Mouse (Mus musculus) small intestine, adult 2 months (tissue): ENCODE results near the gene Pld5. TPM values are rescaled to one million over a fixed set of nuclear protein-coding genes. Genes with fewer than 3 reads are reported as not detected.

Experiments
- H3K27ac ChIP-seq: fragments of 200-500 bp; 2 replicates; pipeline ENCODE4 v1.5.1; 2012; ENCODE audit warnings: low read depth, low read length, control low read depth, inconsistent platforms; ENCODE audit not compliant: insufficient read depth
- H3K27me3 ChIP-seq: fragments of 200-500 bp; 2 replicates; pipeline ENCODE4 v1.6.1; 2012; ENCODE audit warnings: mild to moderate bottlenecking, moderate library complexity, low read length, inconsistent platforms; ENCODE audit not compliant: control insufficient read depth, insufficient read depth
- H3K36me3 ChIP-seq: fragments of 200-500 bp; 2 replicates; pipeline ENCODE4 v1.6.1; 2012; ENCODE audit warnings: mild to moderate bottlenecking, low read length, control low read depth, inconsistent platforms; ENCODE audit not compliant: control insufficient read depth, insufficient read depth
- H3K4me1 ChIP-seq: fragments of 200-500 bp; 2 replicates; pipeline ENCODE4 v1.6.1; 2012; ENCODE audit warnings: low read length, inconsistent platforms, mixed read lengths; ENCODE audit not compliant: control insufficient read depth, insufficient read depth, insufficient read length
- H3K4me3 ChIP-seq: fragments of 200-500 bp; 2 replicates; pipeline ENCODE4 v1.5.1; 2012; ENCODE audit warnings: low read depth, mild to moderate bottlenecking, control low read depth, inconsistent platforms, low read length, moderate library complexity
- CTCF ChIP-seq: fragments of 200-500 bp; IDR thresholded peaks from 2 replicates; pipeline ENCODE4 v1.5.1; 2012; ENCODE audit warnings: low read depth, mild to moderate bottlenecking, control low read depth, inconsistent platforms, low read length, moderate library complexity, mixed read lengths; ENCODE audit not compliant: insufficient replicate concordance, insufficient read length; ENCODE audit errors: extremely low read depth
- POLR2A ChIP-seq: fragments of 200-500 bp; IDR thresholded peaks from 2 replicates; pipeline ENCODE4 v1.6.1; 2012; ENCODE audit warnings: low read depth, mild to moderate bottlenecking, control low read depth, inconsistent platforms, low read length, moderate library complexity
- WGBS: fragments of 180-500 bp; shearing (Covaris S2); methylation state at CpG from one replicate; pipeline ENCODE4 v1.1.7; 2018; 5-methylcytosine and 5-hydroxymethylcytosine counted together
- polyA plus RNA-seq: library from polyadenylated mRNA; depleted of rRNA; stranded (reverse); fragments of >200 nt; gene quantifications from 2 replicates; pipeline ENCODE4 v1.2.3, GENCODE M21; 2012

Pld5 gene
- polyA plus RNA-seq, 1 experiment = 0.11 TPM

GRCm38 (mm10) chr1:176208014-176208413, 67.1 kb downstream of the Pld5 start:
- H3K4me3 ChIP-seq = no peak overlapping the region
- 71% methylated on average over 2 of the region's 2 CpGs for WGBS

GRCm38 (mm10) chr1:176202360-176202759, 72.8 kb downstream of the Pld5 start:
- H3K36me3 ChIP-seq = no peaks in the 10 kb centered on the region
- H3K4me3 ChIP-seq = no peak overlapping the region
- no peak overlapping the region for H3K27ac ChIP-seq
- WGBS = 69% methylated on average over 3 of the region's 3 CpGs
- no peaks in the 10 kb centered on the region for H3K27me3 ChIP-seq
- H3K4me1 ChIP-seq = no peaks in the 10 kb centered on the region
- TF ChIP-seq POLR2A (no peak), CTCF (no peak)

More at GRCm38 (mm10) chr1:176208014-176208413, 67.1 kb downstream of the Pld5 start:
- H3K4me1 ChIP-seq = no peaks in the 10 kb centered on the region
- H3K36me3 ChIP-seq = no peaks in the 10 kb centered on the region
- TF ChIP-seq POLR2A (no peak), CTCF (no peak)
- H3K27me3 ChIP-seq = no peaks in the 10 kb centered on the region
- H3K27ac ChIP-seq = no peak overlapping the region

GRCm38 (mm10) chr1:176197036-176197766, 77.9 kb downstream of the Pld5 start:
- Histone ChIP-seq H3K27me3 (no peaks in the 10 kb centered on the region), H3K4me1 (no peaks in the 10 kb centered on the region), H3K4me3 (no peak overlapping the region), H3K27ac (no peak overlapping the region), H3K36me3 (no peaks in the 10 kb centered on the region)
- WGBS = 77% methylated on average over 6 of the region's 6 CpGs
- TF ChIP-seq POLR2A = no peak
- TF ChIP-seq CTCF = no peak

GRCm38 (mm10) chr1:176196341-176196740, 78.8 kb downstream of the Pld5 start:
- Histone ChIP-seq H3K36me3 (no peaks in the 10 kb centered on the region), H3K4me3 (no peak overlapping the region), H3K4me1 (no peaks in the 10 kb centered on the region), H3K27me3 (no peaks in the 10 kb centered on the region), H3K27ac (no peak overlapping the region)
- TF ChIP-seq CTCF (no peak), POLR2A (no peak)
- 85% methylated on average over 4 of the region's 4 CpGs for WGBS

GRCm38 (mm10) chr1:176194727-176195126, 80.4 kb downstream of the Pld5 start:
- Histone ChIP-seq H3K4me1 (no peaks in the 10 kb centered on the region), H3K4me3 (no peak overlapping the region), H3K27me3 (no peaks in the 10 kb centered on the region), H3K27ac (no peak overlapping the region), H3K36me3 (no peaks in the 10 kb centered on the region)
- WGBS = 60% methylated on average over 2 of the region's 2 CpGs
- TF ChIP-seq CTCF (no peak), POLR2A (no peak)

GRCm38 (mm10) chr1:176183991-176184390, 91.1 kb downstream of the Pld5 start:
- H3K4me3 ChIP-seq = no peak overlapping the region
- no peaks in the 10 kb centered on the region for H3K4me1 ChIP-seq
- no peak for TF ChIP-seq POLR2A
- no peak for TF ChIP-seq CTCF
- H3K36me3 ChIP-seq = no peaks in the 10 kb centered on the region
- WGBS = 32% methylated on average over 6 of the region's 6 CpGs
- no peaks in the 10 kb centered on the region for H3K27me3 ChIP-seq
- H3K27ac ChIP-seq = no peak overlapping the region

GRCm38 (mm10) chr1:176174971-176175370, 100.1 kb downstream of the Pld5 start:
- Histone ChIP-seq H3K4me1 (no peaks in the 10 kb centered on the region), H3K27me3 (no peaks in the 10 kb centered on the region), H3K36me3 (no peaks in the 10 kb centered on the region), H3K4me3 (no peak overlapping the region), H3K27ac (no peak overlapping the region)
- TF ChIP-seq POLR2A (no peak), CTCF (no peak)
- 64% methylated on average over 1 of the region's 1 CpGs for WGBS
